In the genomic region with DNA sequence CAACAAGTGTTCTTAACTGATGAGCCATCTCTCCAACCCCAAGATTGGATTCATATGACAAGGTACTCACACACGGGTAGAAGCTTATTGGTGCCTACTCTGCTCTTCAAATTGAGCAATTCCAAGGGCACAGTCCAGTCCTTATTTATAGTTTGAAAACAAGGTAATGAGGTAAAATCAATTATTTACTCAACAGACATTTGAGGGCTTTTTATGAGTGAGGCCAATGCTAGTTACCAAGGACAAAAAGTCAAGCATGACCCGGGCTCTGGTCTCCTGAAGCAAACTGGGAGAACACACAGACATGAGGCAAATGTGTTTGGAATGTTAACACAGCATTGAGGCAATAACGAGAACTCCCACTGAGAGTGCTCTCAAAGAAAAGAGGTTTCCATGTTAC, we compare ENCODE assay signal across 13 mouse cellular contexts.
DNase-seq lines count a peak whose midpoint lies in the region.
"Had no signal": no experiment of that assay in that cellular context is flagged by ENCODE, and none has a peak within 500 bp of the region (broad histone marks: within the 10 kb centered on the region; RNA-seq: fewer than 3 reads in every experiment).

No protein-coding gene starts in this region.

- DNase-seq in lung, postnatal 25 days (ENCODE audit: low spot score), result peak; percentile 28
- no peak for DNase-seq in lung, postnatal 14 days
- peak; percentile 58 to 83 for DNase-seq in kidney, adult 8-10 months
- peak; percentile 65 for DNase-seq in kidney, postnatal 14 days
- DNase-seq in yolk sac, embryonic 10.5 days (ENCODE audit: low spot score), result peak; percentile 25
- no peak for DNase-seq in embryo, embryonic 10 days (ENCODE audit: low spot score)
- no peak for DNase-seq in frontal cortex, postnatal 36 days (ENCODE audit: low spot score in 2 of 2)
- DNase-seq: adrenal gland, adult 8-10 months; cerebellum, adult 8-10 months; gastrocnemius, postnatal 25 days; right cerebral cortex, postnatal 14 days; spleen, adult 18-20 months; thymus, postnatal 36 days had no signal

Comparison
In these comparisons a context has a peak if more than half of its experiments do, and no peak if none do; other contexts are left out.
1. DNase-seq: peak in lung, postnatal 25 days (single experiment), kidney, adult 8-10 months (2 of 2), kidney, postnatal 14 days (single experiment) and yolk sac, embryonic 10.5 days (single experiment); none in lung, postnatal 14 days (single experiment), embryo, embryonic 10 days (single experiment) and frontal cortex, postnatal 36 days (0 of 2).